Mouse (Mus musculus) lung, postnatal 25 days (tissue): Measurements from ENCODE around the gene BC052040.

Source experiments
- DNase-seq: peaks from one replicate; pipeline ENCODE4 v3.0.0; 2022; ENCODE audit warnings: low spot score

BC052040 gene

DNA sequence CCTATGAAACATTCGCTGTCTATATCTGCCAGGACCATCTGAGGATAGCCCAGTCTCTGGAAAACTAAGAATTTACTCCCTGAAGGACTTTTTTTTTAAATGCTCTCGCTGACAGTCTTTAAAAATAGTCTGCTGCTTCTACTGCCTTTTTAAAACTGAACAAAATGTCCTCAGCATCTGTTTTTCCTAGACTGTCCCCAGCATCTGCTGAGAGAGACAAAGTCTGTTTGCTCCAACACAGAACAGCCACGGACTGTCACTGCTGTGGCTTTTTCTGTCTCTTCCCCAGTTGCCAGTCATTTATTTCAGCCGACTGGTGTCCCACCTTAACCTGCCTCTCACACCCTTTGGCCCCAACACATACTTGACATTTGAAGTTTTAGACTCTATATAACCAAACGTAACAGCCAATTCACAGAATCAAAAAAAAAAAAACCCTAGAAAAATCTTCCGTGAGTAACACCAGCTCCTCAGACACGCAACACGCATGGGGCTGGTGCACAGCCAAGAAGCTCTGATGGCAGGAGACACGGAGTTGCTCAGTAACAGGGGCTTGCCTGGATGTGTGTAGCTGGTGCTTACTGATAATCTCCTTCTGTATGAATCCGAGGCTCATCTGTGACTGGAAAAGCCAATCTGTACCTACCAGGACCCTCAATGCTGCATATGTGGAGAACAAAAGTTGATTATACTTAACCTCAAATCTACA is 188.2 kb downstream of the BC052040 start:
- no peak for DNase-seq

DNA sequence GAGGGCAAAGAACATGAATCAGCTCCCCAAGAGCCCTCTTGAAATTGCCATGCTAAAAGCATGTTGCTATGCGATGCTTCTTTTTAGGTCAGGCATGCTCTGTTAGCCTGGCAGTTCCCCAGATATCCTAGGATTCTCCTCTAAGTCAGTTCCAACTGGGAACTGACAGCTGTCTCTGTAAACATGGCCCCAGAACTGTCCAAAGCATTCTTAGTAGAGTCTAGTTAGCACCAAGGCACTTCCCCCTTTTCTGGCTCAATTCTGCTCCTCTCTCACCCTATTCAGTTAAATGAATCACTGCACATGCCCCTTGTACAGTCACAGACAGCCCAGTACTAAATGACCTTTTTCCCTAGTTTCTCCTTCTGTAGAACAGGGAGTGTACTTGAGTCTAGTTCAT is 191.2 kb downstream of the BC052040 start:
- no peak for DNase-seq

DNA sequence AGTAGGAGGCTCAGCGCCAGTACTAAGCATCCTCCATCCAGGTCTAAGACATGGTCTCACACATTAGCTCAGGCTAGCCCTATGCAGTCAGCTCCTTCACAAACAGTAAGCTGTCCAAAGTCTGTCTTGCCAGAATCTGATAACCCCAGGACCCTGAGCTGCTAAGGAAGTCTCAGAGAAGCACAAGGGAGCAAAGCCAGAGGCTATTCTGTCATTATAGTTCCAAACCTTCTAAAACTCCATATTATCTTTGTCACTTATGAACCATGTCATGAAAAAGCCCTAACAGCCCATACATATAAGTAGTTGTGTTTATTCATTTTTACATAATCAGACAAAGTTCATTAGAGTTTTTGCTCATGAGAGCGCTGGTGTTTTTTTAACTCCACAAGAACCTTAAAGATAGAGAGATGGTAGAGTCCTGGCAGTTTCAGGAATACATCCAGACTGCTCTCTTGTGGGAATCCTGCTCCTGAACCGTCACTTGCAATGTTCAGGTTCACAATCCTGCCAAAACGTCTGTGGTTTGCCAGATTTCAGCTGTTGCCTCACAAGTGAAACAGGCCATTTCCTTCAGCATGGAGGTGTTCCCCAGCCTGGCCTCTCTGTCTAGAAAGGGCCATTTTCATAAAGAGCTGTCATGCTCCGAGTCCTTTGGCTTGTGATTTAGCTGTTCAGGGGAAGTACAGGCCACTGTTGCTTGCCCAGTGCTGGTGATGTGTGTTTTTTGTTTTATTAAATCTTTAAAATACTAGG is 192.8 kb downstream of the BC052040 start:
- DNase-seq: no peak

DNA sequence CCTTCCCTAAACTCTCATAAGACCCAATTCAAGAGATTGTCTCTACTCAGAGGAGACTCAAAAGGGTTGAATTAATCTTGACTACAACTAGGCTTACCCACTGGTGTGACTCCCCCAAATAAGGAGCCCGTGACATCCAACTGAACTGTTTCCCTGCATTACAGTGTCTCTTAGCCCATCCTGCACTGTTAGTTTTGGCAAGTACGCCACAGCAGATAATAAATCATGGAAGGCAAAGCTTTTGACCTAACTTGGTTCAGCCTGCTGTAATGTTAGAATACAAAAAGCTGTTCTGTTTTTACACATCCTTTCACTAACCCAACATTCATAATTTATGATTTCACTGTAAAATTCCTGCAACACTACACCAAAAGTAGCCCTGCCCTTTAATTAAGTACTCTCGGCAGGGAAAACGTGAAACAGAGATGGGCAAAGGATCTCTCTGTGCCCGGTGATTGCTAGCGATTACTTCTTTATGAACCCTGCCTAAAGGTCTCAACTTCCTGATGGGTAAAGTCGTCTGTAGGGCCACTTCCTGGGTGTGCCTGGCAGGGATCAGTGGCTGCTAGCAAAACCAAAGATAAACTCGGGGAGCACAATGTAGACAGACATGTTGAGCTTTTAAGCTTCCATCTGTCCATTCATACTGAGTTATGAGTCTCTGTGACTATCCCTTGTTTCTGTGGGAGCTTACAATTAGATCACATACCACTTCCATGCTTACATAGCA is 194.1 kb downstream of the BC052040 start:
- no peak for DNase-seq

DNA sequence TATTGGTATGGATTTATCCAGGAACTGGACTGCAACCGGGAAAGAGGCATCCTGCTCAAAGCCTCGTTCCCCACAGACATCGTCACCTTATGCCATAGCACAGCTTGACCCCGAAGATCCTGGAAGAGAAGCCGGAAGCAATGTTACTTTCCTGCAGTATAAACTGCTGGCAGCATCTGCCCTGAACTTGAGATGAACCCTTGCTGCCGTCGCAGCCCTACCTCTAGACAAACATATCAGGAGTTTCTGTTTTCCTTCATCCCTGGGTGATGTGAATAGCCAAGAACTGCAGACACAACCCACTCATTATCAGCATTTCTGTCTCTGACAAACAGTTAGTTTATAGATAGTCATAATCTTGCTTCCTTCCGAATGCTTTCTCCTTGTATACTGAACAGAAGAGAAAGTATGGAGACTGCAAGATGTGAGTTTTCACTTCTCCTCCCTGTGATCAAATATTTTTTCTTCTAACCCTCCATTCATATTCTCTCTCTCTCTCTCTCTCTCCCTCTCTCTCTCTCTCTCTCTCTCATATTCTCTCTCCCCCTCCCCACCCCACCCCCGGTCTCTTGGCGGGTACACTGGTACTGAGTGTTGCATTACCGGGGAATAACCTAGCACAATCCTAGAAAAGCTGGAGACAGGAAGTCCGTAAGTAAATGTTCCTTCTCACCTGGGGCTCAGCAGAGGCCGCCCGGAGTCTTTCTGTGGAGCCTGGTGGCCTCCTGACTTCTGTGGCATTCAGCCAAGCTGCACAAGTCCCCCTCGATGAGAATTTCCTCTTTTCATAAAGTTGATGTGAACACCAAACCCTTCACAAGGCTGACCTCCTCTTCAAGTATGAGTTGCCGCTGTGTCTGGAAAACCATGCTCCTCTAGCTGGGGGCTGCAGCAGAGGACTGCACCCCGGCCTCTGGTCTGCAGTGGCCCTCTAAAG is 195.7 kb downstream of the BC052040 start:
- peak; percentile 42 for DNase-seq

DNA sequence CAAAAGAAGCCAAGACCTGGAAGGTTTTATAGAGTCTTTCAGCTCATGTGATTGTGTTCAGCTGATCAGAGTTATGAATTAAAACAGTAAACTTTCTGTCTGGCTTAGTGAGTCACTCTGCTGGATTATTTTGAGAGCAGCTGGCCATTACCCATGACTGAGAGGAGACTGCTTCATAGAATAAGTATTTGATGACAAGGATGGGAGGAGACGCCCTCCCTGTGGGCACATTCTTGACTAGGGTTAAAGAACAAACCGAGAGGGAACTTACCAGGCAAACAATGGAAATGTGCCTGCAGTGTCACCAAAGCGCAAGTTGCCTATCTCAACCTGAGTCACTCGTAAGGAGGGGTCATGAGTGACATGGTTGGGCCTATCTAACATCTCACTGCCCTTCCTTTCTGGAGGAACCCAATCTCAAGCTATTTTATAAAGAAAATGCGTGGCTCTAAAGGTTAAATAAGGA is 199.1 kb downstream of the BC052040 start:
- DNase-seq: no peak

DNA sequence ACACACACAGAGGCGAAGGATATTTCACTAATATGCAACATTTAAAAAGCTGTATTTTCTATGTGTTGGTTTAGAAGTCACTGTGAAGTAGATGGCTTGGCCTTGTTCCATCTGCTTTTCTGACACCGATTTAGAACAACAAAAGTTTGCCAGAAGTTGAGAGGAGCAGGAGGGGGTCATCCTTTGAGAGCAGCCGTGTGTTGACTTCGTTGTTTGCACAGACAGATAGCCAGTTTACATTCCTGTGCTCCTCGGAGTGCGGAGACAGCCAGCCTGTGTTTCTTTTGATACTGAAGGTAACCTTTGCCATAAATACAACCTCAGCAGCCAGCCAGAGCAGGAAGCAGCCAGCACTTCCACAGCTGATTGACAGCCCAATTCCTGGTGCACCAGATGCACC is 204.2 kb downstream of the BC052040 start:
- DNase-seq: no peak

DNA sequence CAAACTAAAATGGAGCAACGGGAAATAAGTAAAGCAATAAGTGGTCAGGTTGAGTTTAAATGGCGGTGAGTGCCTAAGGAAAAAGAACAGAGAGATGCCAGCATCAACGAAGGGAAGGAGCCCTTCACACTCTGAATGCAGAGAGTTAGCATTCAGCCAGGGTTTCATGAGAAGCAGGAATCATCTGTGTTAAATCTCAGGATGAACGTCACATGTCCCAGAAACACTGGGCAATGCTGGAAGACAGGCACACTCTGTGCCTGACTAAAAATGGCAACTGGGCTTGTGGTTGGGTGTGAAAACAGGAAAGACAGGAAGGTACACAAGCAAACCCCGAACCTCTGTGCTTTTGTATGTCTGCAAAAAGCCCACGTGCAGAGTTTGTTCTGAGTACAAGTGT is 217.3 kb downstream of the BC052040 start:
- no peak for DNase-seq

DNA sequence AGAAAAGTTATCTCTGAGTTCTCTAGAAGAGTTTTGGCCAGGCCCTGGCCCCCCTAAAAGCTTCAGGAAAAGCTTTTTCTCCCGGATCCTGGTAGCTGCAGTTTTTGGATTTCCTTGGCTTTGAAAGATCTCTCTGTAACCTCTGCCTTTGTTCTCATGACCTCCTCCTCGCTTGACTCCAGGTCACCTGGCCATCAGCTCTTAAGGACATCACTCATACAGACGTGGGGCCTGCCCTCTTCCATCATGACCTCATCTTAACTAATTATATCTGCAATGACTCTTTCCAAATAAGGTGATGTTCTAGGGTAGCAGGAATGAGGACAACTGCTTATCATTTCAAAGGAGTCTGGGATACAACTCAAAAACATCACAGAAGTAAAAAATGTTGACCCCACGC is 226.9 kb downstream of the BC052040 start:
- DNase-seq: no peak

DNA sequence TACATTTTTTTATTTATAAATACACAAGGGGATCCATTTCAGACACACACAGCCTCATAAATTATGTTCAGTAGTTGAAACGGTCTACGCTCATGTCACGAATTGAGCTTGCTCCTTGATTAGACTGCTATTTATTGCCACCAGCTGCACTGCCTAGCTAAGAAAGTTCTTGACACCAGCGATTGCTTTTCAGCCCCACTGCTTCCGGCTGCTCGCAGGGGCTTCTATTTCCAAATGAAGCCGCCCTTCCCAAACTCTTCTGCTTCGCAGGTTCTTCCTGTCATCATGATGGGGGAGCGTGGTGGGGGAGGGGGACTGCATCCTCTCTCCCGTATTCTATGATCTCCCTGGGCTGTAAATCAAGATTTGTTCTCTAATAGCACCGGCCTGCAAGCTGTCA is 231.8 kb downstream of the BC052040 start:
- DNase-seq: no peak

DNA sequence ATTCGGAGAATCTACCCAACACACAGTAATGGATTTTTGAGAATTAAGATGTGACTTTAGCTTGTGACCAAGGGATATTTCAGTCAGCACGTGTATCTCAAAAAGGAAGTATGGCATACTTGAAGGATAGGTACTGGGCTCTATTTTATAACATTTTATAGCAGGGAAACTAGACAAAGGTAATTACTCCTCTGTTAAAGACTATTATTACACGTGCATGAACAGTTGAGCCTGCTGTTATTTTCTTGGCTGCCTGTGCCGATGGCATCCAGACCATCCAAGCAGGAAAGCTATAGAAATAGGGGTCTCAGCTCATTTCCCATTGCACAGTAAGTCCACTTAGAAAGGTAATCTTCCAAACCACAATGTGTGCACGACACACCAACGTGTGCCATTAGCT is 232.2 kb downstream of the BC052040 start:
- DNase-seq: no peak

DNA sequence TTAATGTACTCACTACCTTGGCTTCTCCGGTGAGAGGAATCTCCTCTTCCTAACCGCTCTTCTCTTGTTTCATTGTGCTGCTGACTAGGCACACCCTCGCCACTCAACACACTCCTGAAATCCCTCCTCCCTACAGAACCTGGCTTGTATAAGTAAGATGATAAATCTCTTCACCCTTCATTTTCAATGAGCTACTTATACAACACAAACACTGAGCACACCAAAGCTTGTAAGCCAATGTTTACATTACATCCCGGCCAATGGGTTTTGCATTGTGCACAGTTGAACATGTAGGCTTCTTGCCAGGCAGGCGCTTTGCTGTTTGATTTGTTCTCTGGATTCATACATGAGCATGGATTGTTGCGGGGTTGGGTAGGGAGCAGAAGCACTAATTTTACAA is 236.4 kb downstream of the BC052040 start:
- DNase-seq: peak; percentile 2

DNA sequence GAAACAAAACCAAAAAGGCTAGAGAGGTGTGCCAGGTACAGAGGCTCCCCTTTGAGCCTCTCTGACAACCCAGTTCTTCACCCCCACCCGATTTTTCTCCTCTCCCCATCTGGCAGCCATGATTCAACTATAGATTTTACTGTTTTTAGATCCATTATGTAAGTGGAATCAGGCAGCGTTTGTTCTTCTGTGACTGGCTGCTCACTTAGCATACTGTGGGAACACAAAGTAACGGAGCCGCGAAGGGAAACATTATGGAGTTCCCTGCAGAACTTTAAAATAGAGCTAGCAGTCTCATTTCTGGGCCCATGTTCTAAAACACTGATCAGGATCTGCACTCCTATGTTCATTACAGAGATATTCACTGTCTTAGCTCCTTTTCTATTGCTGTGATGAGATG is 240.8 kb downstream of the BC052040 start:
- no peak for DNase-seq
